Mouse (Mus musculus): ENCODE data around the gene Bcl7a.

Bcl7a gene

DNA sequence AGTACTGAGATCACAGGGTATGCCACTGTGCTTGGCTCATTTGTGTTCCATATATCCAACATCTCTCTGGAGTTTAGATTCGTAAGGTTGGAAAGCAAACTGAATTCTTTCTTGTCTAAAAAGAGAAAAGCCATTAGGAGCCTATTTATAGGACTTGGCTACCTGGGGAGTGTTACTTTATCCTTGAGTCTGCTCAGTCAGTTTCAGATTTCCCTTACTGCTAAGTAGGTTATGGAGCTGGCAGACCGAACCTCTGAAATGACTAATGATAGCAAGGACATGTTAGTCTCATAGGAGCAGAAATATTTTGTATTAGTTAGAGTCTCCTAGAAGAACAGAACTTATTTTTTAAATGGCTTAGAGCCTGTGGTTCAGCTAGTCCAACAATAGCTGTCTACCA, 80.3 kb downstream of the Bcl7a start:
- no peak for DNase-seq

All from lung, postnatal 36 days (tissue).